Mouse (Mus musculus) neutrophil, adult 83 days (primary cell): Measurements from ENCODE around the gene A630095N17Rik. TPM values are rescaled to one million over a fixed set of nuclear protein-coding genes. Genes with fewer than 3 reads are reported as not detected.

Experiments used
- total RNA-seq, 2 experiments: library from RNA; stranded (reverse); gene quantifications; one replicate each; pipeline ENCODE4 v1.2.4; 2023

Gene A630095N17Rik
- total RNA-seq, result not detected

GRCm38 (mm10) chr1:75231664-75232152 lies at the start of gene A630095N17Rik:
Gene A630095N17Rik, minus strand, starts transcription at chr1:75232102.

DNA sequence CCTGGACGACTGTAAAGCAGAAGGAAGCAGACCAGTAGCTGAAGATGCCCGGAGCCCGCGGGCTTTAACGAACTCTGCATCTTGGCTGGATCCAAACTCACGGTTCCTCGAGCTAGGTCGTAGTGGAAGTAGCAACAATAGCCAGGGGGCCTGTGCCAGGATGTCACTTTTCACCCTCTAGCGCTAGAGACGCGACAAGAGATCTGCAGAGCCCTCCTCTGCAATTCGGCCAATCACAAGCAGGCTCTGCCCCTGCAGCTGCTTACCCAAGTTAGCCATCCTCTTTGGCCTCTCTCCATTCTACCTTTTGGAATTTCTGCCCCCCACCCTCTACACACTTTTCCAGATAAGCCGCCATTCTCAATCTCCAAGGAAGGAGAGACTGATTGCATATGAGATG lies 46.3 kb upstream of the A630095N17Rik start, which contains the start of gene Resp18:
Gene Resp18 (minus strand): TSS at position 188 of the 400 bp plus-strand sequence.

GRCm38 (mm10) chr1:75264091-75264880 lies 32.4 kb upstream of the A630095N17Rik start, which contains the start of gene Ptprn:
Gene Ptprn, minus strand, starts transcription at chr1:75264502.

DNA sequence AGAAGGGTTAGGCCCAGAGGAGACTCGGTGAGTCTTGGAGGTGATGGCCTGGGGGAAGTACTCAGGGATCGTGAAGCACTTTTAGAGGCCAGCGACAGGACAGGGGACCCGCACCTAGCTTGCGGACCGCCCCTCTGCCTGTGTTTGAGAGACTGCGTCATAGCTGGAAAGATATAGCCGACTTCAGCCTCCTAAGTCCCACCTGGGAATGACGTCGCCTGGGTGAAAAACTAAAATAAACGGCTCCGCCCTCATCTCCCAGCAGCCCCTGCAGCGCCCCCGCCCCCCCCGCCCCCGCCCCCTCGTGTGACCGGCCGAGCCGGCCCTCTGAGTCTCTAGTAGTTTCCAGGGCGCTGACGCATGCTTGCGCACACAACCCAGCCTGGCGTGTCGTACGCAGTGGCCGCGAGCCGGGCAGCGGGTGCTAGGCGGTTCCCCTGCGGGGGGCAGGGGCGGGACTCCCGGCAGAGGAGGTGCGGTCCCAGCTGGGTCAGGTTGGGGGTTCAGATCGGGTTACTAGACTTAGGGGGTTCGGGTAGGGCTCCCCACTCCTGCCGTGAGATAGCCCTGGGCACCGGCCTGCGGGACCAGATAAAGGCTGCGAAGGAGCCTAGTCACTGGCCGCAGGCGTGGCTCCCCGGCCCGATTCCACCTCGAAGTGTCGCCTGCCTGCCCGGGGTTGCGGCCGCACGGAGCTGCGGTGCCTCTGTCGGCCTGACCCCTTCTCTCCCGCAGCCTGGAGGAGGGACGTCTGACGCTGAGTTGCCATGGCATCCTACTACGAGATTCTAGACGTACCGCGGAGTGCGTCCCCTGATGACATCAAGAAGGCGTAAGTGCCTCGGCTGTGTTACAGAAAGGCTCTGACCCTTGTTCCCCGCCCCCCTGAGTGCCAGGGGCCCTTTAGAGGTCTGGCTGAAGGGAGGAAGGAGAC lies 4.5 kb upstream of the A630095N17Rik start, which contains the start of gene Dnajb2:
Gene Dnajb2 (plus strand): TSS at position 290 of the 934 bp plus-strand sequence.

DNA sequence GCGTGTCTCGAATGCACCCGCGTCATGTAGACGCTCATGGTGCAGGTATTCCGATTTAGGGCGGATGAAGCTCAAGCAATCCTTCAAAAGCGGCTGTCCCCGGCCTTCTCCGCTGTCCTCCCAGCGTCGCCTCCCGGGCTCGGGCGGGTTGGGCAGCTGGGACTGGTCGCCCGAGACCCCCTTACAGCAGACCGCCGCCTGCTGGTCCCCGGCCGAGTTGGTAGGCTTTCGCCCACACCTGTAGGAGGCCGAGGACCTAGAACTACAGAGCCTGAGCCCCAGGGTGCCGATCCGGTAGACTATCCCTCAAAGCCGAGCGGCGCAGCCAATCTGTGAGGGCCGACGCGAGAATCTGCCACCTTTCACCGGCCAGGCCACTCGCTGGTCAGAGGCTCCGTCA lies 12.4 kb downstream of the A630095N17Rik start, which contains the start of gene Tuba4a:
Gene Tuba4a (minus strand): TSS at position 335 of the 400 bp plus-strand sequence.

DNA sequence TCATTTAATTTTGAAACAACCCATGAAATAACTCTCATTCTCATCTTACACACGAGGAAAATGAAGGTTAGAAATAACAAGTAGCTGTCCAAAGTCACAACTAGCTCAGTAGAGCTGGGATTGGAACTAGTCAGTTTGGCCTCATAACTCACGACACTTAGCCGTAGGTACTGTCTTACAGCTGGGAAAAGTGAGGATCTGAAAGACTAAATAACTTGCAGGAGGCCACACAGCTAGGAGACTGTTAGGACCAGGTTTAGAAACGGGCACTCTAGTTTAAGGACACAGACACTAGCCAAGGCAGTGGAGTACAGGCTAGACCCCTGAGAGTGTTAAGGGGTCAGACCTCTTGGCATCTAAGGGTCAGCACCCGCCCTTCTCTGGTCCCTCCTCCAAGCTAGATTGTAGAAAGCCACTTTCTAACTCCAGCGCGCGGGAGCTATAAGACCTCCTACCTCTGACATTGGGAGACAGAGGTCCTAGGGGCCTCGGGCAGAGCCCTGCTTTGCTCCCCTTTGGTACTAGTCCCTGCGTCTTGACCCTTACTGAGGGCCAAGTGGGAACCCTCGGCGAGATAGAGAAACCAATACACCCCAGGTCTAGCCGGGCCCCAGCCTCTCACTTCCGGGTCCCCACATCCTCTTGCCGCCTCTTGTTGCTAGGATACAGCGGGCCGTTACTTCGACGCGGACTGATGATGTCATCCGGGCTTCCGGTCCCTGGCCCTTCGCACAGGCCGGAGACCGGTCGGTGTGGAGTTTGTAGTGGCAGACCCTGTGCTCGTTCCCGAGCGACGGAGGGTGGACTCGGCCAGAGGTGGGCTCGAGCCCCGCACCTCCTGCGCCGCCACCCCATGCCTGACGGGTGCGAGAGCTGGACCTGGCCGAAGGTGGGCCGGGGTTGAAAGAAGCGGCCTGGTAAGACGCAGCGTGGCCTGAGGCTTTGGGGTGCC lies 21.5 kb downstream of the A630095N17Rik start, which contains the start of the genes Glb1l and Stk16:
Gene Glb1l (minus strand): TSS at position 678 of the 952 bp plus-strand sequence.
Gene Stk16 (plus strand): TSS at position 703 of the 952 bp plus-strand sequence.

DNA sequence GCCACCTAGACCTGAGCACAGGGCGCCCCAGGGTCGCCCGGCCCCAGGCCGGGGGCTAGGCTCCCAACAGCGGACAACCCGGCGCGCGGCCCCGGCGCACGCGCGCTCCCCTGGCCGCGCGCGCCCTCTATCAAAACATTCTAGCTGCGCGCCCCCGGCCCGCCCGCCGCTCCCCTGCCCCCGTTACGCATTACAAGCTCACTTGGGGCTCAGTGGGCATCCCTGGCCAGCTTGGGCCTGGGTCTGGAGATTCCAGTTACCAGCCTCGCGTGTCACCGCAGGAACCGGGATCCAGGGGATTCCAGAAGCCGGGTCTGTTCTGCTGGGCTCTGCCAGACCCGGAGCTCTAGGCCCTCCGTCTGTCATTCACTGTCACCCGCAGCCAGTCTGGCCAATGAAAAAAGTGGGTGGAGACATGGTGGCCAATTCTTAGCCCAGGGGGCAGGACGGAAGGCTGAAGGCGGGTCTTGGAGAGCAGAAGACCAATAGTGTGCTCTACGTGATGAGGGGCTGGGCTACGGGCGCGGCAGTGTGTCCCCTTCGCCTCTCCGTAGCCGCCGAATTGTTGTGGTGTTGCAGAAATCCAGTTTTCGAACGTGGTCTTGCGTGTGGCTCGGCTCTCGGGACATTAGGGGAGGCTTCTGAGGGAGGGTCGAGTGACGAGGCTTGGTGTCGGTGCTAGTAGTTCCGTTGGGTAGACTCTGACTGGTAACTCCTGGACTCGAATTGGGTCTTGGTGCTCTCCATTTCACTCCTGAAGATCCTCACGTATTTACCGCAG lies 40.1 kb downstream of the A630095N17Rik start, which contains the start of the genes Ankzf1 and Atg9a:
Gene Ankzf1 (plus strand): TSS at position 530 of the 781 bp plus-strand sequence.
Gene Atg9a (minus strand): TSS at position 575 of the 781 bp plus-strand sequence.

GRCm38 (mm10) chr1:75180105-75180590 lies 51.8 kb downstream of the A630095N17Rik start, which contains the start of gene Abcb6:
Gene Abcb6, minus strand, starts transcription at chr1:75180392.

Other genes starting within 250 kb of the A630095N17Rik start
- 1 to 10 TPM; 6.2 to 7.5 TPM for gene Nhej1, start 106.9 kb downstream of the A630095N17Rik start, total RNA-seq
- 1 to 10 TPM in 1 of 2 experiments, under 1 TPM in 1; 0.97 to 1.7 TPM for gene Slc23a3, start 98.2 kb downstream of the A630095N17Rik start, total RNA-seq
- 100 to 1,000 TPM; 107 to 118 TPM for gene Cnppd1, start 89.4 kb downstream of the A630095N17Rik start, total RNA-seq
- 10 to 100 TPM; 67.3 to 75.8 TPM for gene Retreg2, start 89.3 kb downstream of the A630095N17Rik start, total RNA-seq
- gene Zfand2b, start 63.5 kb downstream of the A630095N17Rik start, total RNA-seq, result 10 to 100 TPM; 52.0 to 53.7 TPM
- 10 to 100 TPM in 1 of 2 experiments, 1 to 10 TPM in 1; 9.1 to 15.4 TPM for gene Abcb6, start 51.7 kb downstream of the A630095N17Rik start, total RNA-seq
- 10 to 100 TPM; 20.1 to 20.9 TPM for gene Ankzf1, start 40.0 kb downstream of the A630095N17Rik start, total RNA-seq
- gene Atg9a, start 39.9 kb downstream of the A630095N17Rik start, total RNA-seq, result 10 to 100 TPM; 69.5 to 69.6 TPM
- 10 to 100 TPM; 20.6 to 23.3 TPM for gene Glb1l, start 21.3 kb downstream of the A630095N17Rik start, total RNA-seq
- gene Stk16, start 21.3 kb downstream of the A630095N17Rik start, total RNA-seq, result 100 to 1,000 TPM; 136 to 150 TPM
- gene Tuba4a, start 12.2 kb downstream of the A630095N17Rik start, total RNA-seq, result 100 to 1,000 TPM; 408 to 432 TPM
- gene Dnajb2, start 4.3 kb upstream of the A630095N17Rik start, total RNA-seq, result 10 to 100 TPM; 13.0 to 17.9 TPM
- gene Ptprn, start 32.4 kb upstream of the A630095N17Rik start, total RNA-seq, result not detected
- not detected for gene Resp18, start 46.3 kb upstream of the A630095N17Rik start, total RNA-seq
- gene Dnpep, start 85.9 kb upstream of the A630095N17Rik start, total RNA-seq, result 10 to 100 TPM; 26.2 to 31.6 TPM
- gene Des, start 128.2 kb upstream of the A630095N17Rik start, total RNA-seq, result under 1 TPM; 0.11 to 0.38 TPM
- not detected for gene Speg, start 143.2 kb upstream of the A630095N17Rik start, total RNA-seq
- 10 to 100 TPM; 46.4 to 47.9 TPM for gene Gmppa, start 203.8 kb upstream of the A630095N17Rik start, total RNA-seq
- gene Asic4, start 218.3 kb upstream of the A630095N17Rik start, total RNA-seq, result not detected
- gene Chpf, start 247.2 kb upstream of the A630095N17Rik start, total RNA-seq, result 1 to 10 TPM; 1.2 to 1.5 TPM
- not detected for gene Tmem198, start 247.4 kb upstream of the A630095N17Rik start, total RNA-seq